Mouse (Mus musculus): ENCODE results near the gene Pik3r5. TPM values are rescaled to one million over a fixed set of nuclear protein-coding genes. Genes with fewer than 3 reads are reported as not detected.

Gene Pik3r5
- total and polyA plus RNA-seq, 3 experiments, result 3.5 to 9.4 (median 5.7) TPM

- H3K9me3 ChIP-seq (replicated peaks; ENCODE audit: low read length), result peaks cover 4% of the 10 kb centered on the region
- peaks cover 7 to 59% of the 10 kb centered on the region in 2 experiments for H3K4me1 ChIP-seq (ENCODE audit: control insufficient read depth in 1 of 2, insufficient read depth in 2 of 2)
- dilution Hi-C loops (cut with MboI; ENCODE audit: extremely low pct_ligation_motif_present, extremely low pct_unique_long_range_greater_than_20kb, low sequenced_read_pairs) (no loop called here), in situ Hi-C loops (cut with MboI; ENCODE audit: low pct_ligation_motif_present, low pct_unique_long_range_greater_than_20kb, low sequenced_read_pairs) (loop anchor here (5.0 kb wide), 1 partner anchor 37 kb away; no protein-coding TSS in a partner anchor)
- H3K79me2 ChIP-seq (replicated peaks; ENCODE audit: control insufficient read depth, extremely low read depth, insufficient read depth, poor library complexity, severe bottlenecking), result no peaks in the 10 kb centered on the region
- no peak for TF ChIP-seq ZMIZ1 (IDR thresholded peaks at IDR 0.05; ENCODE audit: low read depth, low read length)
- no peak for TF ChIP-seq CHD1 (IDR thresholded peaks at IDR 0.05; ENCODE audit: low read depth, low read length)
- no peak for TF ChIP-seq ELF1 (IDR thresholded peaks at IDR 0.05; ENCODE audit: low read depth, low read length)
- TF ChIP-seq E2F4 (IDR thresholded peaks at IDR 0.05; ENCODE audit: insufficient replicate concordance, low read depth, low read length), result no peak
- no peak for TF ChIP-seq USF1 (IDR thresholded peaks at IDR 0.05; ENCODE audit: low read depth, low read length)
- no peak for TF ChIP-seq TBP (conservative IDR thresholded peaks at IDR 0.05; ENCODE audit: low read depth, low read length)
- no peak for TF ChIP-seq PAX5 (IDR thresholded peaks at IDR 0.05; ENCODE audit: low read length)
- no peak for TF ChIP-seq MAFK (IDR thresholded peaks at IDR 0.05; ENCODE audit: insufficient replicate concordance, low read length)
- TF ChIP-seq EP300 (IDR thresholded peaks at IDR 0.05; ENCODE audit: low read length), result no peak
- no peak for TF ChIP-seq RAD21 (IDR thresholded peaks at IDR 0.05; ENCODE audit: low read depth, low read length)
- no peak for TF ChIP-seq CTCF (conservative IDR thresholded peaks at IDR 0.05 in 1 of 2, IDR thresholded peaks at IDR 0.05 in 1 of 2; ENCODE audit: low read depth in 2 of 2, low read length in 2 of 2)
- no peak for TF ChIP-seq POLR2AphosphoS2 (IDR thresholded peaks at IDR 0.05; ENCODE audit: low read depth, low read length)
- TF ChIP-seq NRF1 (IDR thresholded peaks at IDR 0.05; ENCODE audit: low read depth, low read length), result no peak
- no peak for TF ChIP-seq JUN (IDR thresholded peaks at IDR 0.05; ENCODE audit: insufficient read depth, low read depth, low read length)
- TF ChIP-seq HCFC1 (IDR thresholded peaks at IDR 0.05; ENCODE audit: low read depth, low read length), result no peak
- no peak for TF ChIP-seq SMC3 (IDR thresholded peaks at IDR 0.05; ENCODE audit: low read depth, low read length)
- no peak for TF ChIP-seq MAZ (IDR thresholded peaks at IDR 0.05; ENCODE audit: low read depth, low read length)
- no peak for TF ChIP-seq GABPA (IDR thresholded peaks at IDR 0.05; ENCODE audit: insufficient replicate concordance, low read depth, low read length)
- no peak for TF ChIP-seq BHLHE40 (IDR thresholded peaks at IDR 0.05; ENCODE audit: low read depth, low read length)
- TF ChIP-seq SIN3A (IDR thresholded peaks at IDR 0.05; ENCODE audit: low read length), result no peak
- H3K4me2 ChIP-seq (ENCODE audit: insufficient read depth, low read depth, poor library complexity, severe bottlenecking), result no peak overlapping the region
- H3K27ac ChIP-seq (ENCODE audit: insufficient read depth, low read depth), result no peak overlapping the region
- no peaks in the 10 kb centered on the region for H3K27me3 ChIP-seq (replicated peaks)
- DNase-seq (ENCODE audit: extremely low read depth), result no peak
- H3K36me3 ChIP-seq (replicated peaks in 1 of 2; ENCODE audit: control insufficient read depth in 1 of 2, insufficient read depth in 1 of 2, low read length in 1 of 2), result peaks cover 5 to 59% of the 10 kb centered on the region in 2 experiments
- H3K4me3 ChIP-seq (replicated peaks in 1 of 3; ENCODE audit: low read depth in 2 of 3, low read length in 2 of 3, poor library complexity in 1 of 3), result no peak overlapping the region
- H3K9ac ChIP-seq (ENCODE audit: insufficient read depth, low read depth), result no peak overlapping the region
Measured at GRCm38 (mm10) chr11:68474600-68474999, 42.7 kb downstream of the Pik3r5 start.

- H3K4me2 ChIP-seq (ENCODE audit: insufficient read depth, low read depth, poor library complexity, severe bottlenecking), result no peak overlapping the region
- DNase-seq (ENCODE audit: extremely low read depth), result no peak
- H3K79me2 ChIP-seq (replicated peaks; ENCODE audit: control insufficient read depth, extremely low read depth, insufficient read depth, poor library complexity, severe bottlenecking), result no peaks in the 10 kb centered on the region
- TF ChIP-seq USF1 (IDR thresholded peaks at IDR 0.05; ENCODE audit: low read depth, low read length), result no peak
- no peak for TF ChIP-seq MXI1 (IDR thresholded peaks at IDR 0.05; ENCODE audit: low read depth, low read length)
- TF ChIP-seq SIN3A (IDR thresholded peaks at IDR 0.05; ENCODE audit: low read length), result no peak
- no peak for TF ChIP-seq RAD21 (IDR thresholded peaks at IDR 0.05; ENCODE audit: low read depth, low read length)
- TF ChIP-seq TCF12 (IDR thresholded peaks at IDR 0.05; ENCODE audit: low read depth, low read length), result no peak
- TF ChIP-seq GABPA (IDR thresholded peaks at IDR 0.05; ENCODE audit: insufficient replicate concordance, low read depth, low read length), result no peak
- no peak for TF ChIP-seq NELFE (IDR thresholded peaks at IDR 0.05; ENCODE audit: low read depth, low read length)
- TF ChIP-seq MAFK (IDR thresholded peaks at IDR 0.05; ENCODE audit: insufficient replicate concordance, low read length), result no peak
- TF ChIP-seq PAX5 (IDR thresholded peaks at IDR 0.05; ENCODE audit: low read length), result no peak
- TF ChIP-seq ETS1 (conservative IDR thresholded peaks at IDR 0.05; ENCODE audit: low read depth, low read length), result no peak
- H3K9ac ChIP-seq (ENCODE audit: insufficient read depth, low read depth), result no peak overlapping the region
- no peak overlapping the region for H3K27ac ChIP-seq (ENCODE audit: insufficient read depth, low read depth)
- peaks cover 5 to 59% of the 10 kb centered on the region in 2 experiments for H3K36me3 ChIP-seq (replicated peaks in 1 of 2; ENCODE audit: control insufficient read depth in 1 of 2, insufficient read depth in 1 of 2, low read length in 1 of 2)
- dilution Hi-C loops (cut with MboI; ENCODE audit: extremely low pct_ligation_motif_present, extremely low pct_unique_long_range_greater_than_20kb, low sequenced_read_pairs), result no loop called here
- in situ Hi-C loops (cut with MboI; ENCODE audit: low pct_ligation_motif_present, low pct_unique_long_range_greater_than_20kb, low sequenced_read_pairs), result no loop called here
- H3K4me1 ChIP-seq (ENCODE audit: control insufficient read depth in 1 of 2, insufficient read depth in 2 of 2), result peaks cover 7 to 59% of the 10 kb centered on the region in 2 experiments
- no peak overlapping the region for H3K4me3 ChIP-seq (replicated peaks in 1 of 3; ENCODE audit: low read depth in 2 of 3, low read length in 2 of 3, poor library complexity in 1 of 3)
- H3K9me3 ChIP-seq (replicated peaks; ENCODE audit: low read length), result peaks cover 6% of the 10 kb centered on the region
- no peaks in the 10 kb centered on the region for H3K27me3 ChIP-seq (replicated peaks)
Measured at GRCm38 (mm10) chr11:68475676-68476075, 43.8 kb downstream of the Pik3r5 start.

Data from CH12.LX (cell line).